Mouse (Mus musculus): Measurements from ENCODE around the gene Dync1i1. TPM values are rescaled to one million over a fixed set of nuclear protein-coding genes. Genes with fewer than 3 reads are reported as not detected.

Gene Dync1i1
- polyA plus RNA-seq, 1 experiment from 2014 or later, result 0.85 TPM

GRCm38 (mm10) chr6:5967545-5967944 is 242.1 kb downstream of the Dync1i1 start:
- DNase-seq (ENCODE audit: low spot score) (no peak), ATAC-seq (ENCODE audit: low FRiP score, low TSS enrichment) (no peak)
- Histone ChIP-seq H3K27ac (replicated peaks) (no peak overlapping the region), H3K4me3 (ENCODE audit: low read depth, low read length) (no peak overlapping the region), H3K9me3 (ENCODE audit: control insufficient read depth, low read length) (no peaks in the 10 kb centered on the region), H3K4me1 (replicated peaks; ENCODE audit: control insufficient read depth, insufficient read depth) (no peaks in the 10 kb centered on the region), H3K36me3 (ENCODE audit: control insufficient read depth, insufficient read depth, low read length) (no peaks in the 10 kb centered on the region), H3K4me2 (replicated peaks; ENCODE audit: low read depth) (no peak overlapping the region), H3K27me3 (ENCODE audit: control insufficient read depth, insufficient read depth, low read length) (no peaks in the 10 kb centered on the region), H3K9ac (ENCODE audit: low read length) (no peak overlapping the region)
- TF ChIP-seq EP300 (optimal IDR thresholded peaks at IDR 0.05) (no peak), CTCF (IDR thresholded peaks at IDR 0.05; ENCODE audit: low read depth) (no peak)
- 69% methylated on average over 4 of the region's 4 CpGs for WGBS

DNA sequence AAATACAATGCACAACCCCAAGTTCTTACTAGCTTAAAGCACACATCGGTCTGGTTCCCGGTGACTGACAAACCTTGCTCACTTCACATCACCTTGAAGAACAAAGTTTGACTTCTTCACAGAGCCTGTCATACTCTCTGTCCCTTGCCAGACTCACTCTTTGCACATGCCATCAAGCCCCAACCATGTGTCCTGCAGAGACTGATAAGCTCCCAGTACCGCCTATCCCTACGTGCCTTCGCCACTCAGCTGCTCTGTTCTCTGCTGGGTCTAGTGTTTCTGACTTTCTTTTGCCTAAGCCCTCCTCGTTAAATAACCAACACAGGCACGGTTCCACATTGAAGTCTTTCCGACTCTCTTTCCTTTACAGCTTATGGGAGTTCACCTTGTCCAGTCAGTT is 244.2 kb downstream of the Dync1i1 start:
- WGBS, result 89% methylated on average over 8 of the region's 8 CpGs
- no peak overlapping the region for H3K4me2 ChIP-seq (replicated peaks; ENCODE audit: low read depth)
- H3K4me3 ChIP-seq (ENCODE audit: low read depth, low read length), result no peak overlapping the region
- H3K27ac ChIP-seq (replicated peaks), result no peak overlapping the region
- no peaks in the 10 kb centered on the region for H3K36me3 ChIP-seq (ENCODE audit: control insufficient read depth, insufficient read depth, low read length)
- DNase-seq (ENCODE audit: low spot score), result no peak
- H3K27me3 ChIP-seq (ENCODE audit: control insufficient read depth, insufficient read depth, low read length), result no peaks in the 10 kb centered on the region
- H3K9me3 ChIP-seq (ENCODE audit: control insufficient read depth, low read length), result no peaks in the 10 kb centered on the region
- H3K4me1 ChIP-seq (replicated peaks; ENCODE audit: control insufficient read depth, insufficient read depth), result no peaks in the 10 kb centered on the region
- no peak for ATAC-seq (ENCODE audit: low FRiP score, low TSS enrichment)
- H3K9ac ChIP-seq (ENCODE audit: low read length), result no peak overlapping the region
- TF ChIP-seq CTCF (IDR thresholded peaks at IDR 0.05; ENCODE audit: low read depth), result no peak

GRCm38 (mm10) chr6:5976241-5976640 is 250.8 kb downstream of the Dync1i1 start:
- H3K9me3 ChIP-seq (ENCODE audit: control insufficient read depth, low read length), result no peaks in the 10 kb centered on the region
- no peak overlapping the region for H3K4me3 ChIP-seq (ENCODE audit: low read depth, low read length)
- no peak for TF ChIP-seq CTCF (IDR thresholded peaks at IDR 0.05; ENCODE audit: low read depth)
- TF ChIP-seq EP300 (optimal IDR thresholded peaks at IDR 0.05), result no peak
- no peak for DNase-seq (ENCODE audit: low spot score)
- H3K27me3 ChIP-seq (ENCODE audit: control insufficient read depth, insufficient read depth, low read length), result no peaks in the 10 kb centered on the region
- ATAC-seq (ENCODE audit: low FRiP score, low TSS enrichment), result peak; percentile 64; the same call in 1 of the 2 replicates
- H3K4me1 ChIP-seq (replicated peaks; ENCODE audit: control insufficient read depth, insufficient read depth), result no peaks in the 10 kb centered on the region
- no peak overlapping the region for H3K27ac ChIP-seq (replicated peaks)
- H3K4me2 ChIP-seq (replicated peaks; ENCODE audit: low read depth), result no peak overlapping the region
- H3K36me3 ChIP-seq (ENCODE audit: control insufficient read depth, insufficient read depth, low read length), result no peaks in the 10 kb centered on the region
- H3K9ac ChIP-seq (ENCODE audit: low read length), result no peak overlapping the region
- 21% methylated on average over 4 of the region's 4 CpGs for WGBS

DNA sequence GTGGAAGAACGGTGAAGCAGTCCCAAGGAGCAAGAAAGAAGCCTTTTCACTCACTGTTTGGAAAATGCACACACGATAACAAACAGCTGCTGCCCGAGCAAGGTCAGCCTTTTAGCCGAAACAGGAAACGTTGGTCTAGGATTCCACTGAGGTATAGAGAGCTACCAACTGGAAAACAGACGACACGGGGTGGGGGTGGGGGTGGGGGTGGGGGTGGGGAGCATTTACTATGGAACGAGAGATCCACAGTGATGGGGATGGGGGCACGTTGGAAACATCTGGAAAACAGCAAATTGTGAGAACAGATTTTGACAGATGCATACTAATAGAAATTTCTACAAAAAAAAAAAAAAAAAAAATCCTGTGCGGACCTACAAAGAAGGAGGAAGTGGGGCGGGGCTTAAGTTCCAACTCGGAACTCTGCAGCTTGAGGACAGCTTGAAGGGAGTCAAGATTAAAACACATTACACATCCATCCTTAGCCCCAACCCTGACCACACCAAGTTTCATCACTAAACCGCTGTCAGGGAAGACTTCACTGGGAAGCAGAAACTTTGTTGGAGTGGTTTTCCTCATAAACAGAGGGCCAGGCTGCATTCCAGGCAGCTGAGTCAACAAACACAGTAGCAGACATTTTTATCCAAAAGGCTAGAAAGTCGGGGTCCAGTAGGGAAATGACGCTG is 251.9 kb downstream of the Dync1i1 start:
- ATAC-seq (ENCODE audit: low FRiP score, low TSS enrichment) (no peak), DNase-seq (ENCODE audit: low spot score) (no peak)
- Histone ChIP-seq H3K9ac (ENCODE audit: low read length) (no peak overlapping the region), H3K36me3 (ENCODE audit: control insufficient read depth, insufficient read depth, low read length) (no peaks in the 10 kb centered on the region), H3K27ac (replicated peaks) (no peak overlapping the region), H3K4me3 (ENCODE audit: low read depth, low read length) (no peak overlapping the region), H3K4me2 (replicated peaks; ENCODE audit: low read depth) (no peak overlapping the region), H3K27me3 (ENCODE audit: control insufficient read depth, insufficient read depth, low read length) (no peaks in the 10 kb centered on the region), H3K9me3 (ENCODE audit: control insufficient read depth, low read length) (no peaks in the 10 kb centered on the region), H3K4me1 (replicated peaks; ENCODE audit: control insufficient read depth, insufficient read depth) (no peaks in the 10 kb centered on the region)
- WGBS, result 33% methylated on average over 15 of the region's 15 CpGs
- no peak for TF ChIP-seq CTCF (IDR thresholded peaks at IDR 0.05; ENCODE audit: low read depth)
- no peak for TF ChIP-seq EP300 (optimal IDR thresholded peaks at IDR 0.05)

DNA sequence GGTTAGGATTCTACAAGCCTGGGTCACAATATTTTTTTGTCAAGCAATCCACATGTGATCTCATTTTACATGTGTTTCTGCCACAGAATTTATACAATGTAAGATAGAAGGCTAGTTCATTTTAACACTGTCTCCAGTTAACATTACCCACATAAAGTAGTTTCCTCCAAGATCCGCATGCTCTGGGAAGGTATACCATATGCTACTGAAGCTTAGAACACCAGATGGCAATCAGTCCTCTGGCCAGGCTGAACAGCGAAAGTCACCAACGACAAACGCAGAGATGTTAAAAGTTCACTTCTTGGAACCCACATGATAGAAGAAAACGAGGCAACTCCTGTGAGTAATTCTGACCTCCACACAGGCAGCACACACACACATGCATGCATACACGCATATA is 265.8 kb downstream of the Dync1i1 start:
- Histone ChIP-seq H3K9ac (ENCODE audit: low read length) (no peak overlapping the region), H3K4me2 (replicated peaks; ENCODE audit: low read depth) (no peak overlapping the region), H3K27ac (replicated peaks) (no peak overlapping the region), H3K36me3 (ENCODE audit: control insufficient read depth, insufficient read depth, low read length) (no peaks in the 10 kb centered on the region), H3K9me3 (ENCODE audit: control insufficient read depth, low read length) (no peaks in the 10 kb centered on the region), H3K4me1 (replicated peaks; ENCODE audit: control insufficient read depth, insufficient read depth) (no peaks in the 10 kb centered on the region), H3K4me3 (ENCODE audit: low read depth, low read length) (no peak overlapping the region), H3K27me3 (ENCODE audit: control insufficient read depth, insufficient read depth, low read length) (no peaks in the 10 kb centered on the region)
- DNase-seq (ENCODE audit: low spot score), result no peak
- no peak for ATAC-seq (ENCODE audit: low FRiP score, low TSS enrichment)
- TF ChIP-seq EP300 (optimal IDR thresholded peaks at IDR 0.05), result no peak
- TF ChIP-seq CTCF (IDR thresholded peaks at IDR 0.05; ENCODE audit: low read depth), result no peak
- 66% methylated on average over 6 of the region's 6 CpGs for WGBS

DNA sequence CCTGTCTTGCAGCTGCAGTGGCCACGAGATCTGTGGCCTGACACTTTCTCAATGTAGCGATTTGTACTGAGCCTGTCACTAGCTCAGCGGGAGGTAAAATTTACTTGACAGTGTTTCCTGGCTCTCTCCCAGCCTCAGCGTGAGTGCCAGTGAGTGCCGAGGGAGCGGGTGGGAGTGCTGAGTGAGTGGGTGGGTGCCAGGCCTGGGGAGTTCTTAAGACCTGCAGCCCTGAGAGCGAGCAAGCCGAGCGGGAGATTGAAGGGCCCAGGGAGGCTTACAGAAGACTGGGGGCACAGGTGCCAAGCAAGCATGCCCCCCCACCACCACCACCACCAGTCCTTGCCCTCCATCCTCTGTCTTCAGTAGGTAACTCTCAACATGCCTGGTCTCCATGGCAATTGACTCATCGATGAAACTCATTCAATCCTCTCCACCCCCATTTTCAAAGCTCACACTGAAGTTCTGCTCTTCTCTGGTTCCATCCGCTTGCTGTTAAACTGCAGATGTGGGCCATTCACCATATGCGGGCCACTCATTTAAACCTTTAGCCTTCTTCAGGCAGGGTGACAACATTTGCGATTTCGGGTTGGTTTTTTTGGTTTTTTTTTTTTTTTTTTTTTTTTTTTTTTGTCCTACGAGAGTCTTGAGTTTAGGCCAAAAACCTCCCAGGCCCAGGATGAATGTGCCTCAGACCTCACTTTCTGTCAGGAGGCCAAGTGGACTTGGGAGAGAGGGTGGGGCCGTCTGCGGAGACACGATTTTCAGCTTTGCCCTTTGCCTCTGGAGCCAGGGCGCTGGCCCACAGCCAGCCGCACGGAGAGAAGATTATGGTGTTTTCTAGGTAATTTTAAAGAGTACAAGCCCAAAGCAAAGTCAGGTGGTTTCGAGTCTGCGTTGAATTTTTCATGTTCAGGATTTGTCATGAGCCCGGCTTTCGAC is 266.6 kb downstream of the Dync1i1 start:
- Histone ChIP-seq H3K27ac (replicated peaks) (no peak overlapping the region), H3K4me3 (ENCODE audit: low read depth, low read length) (no peak overlapping the region), H3K4me1 (replicated peaks; ENCODE audit: control insufficient read depth, insufficient read depth) (no peaks in the 10 kb centered on the region), H3K27me3 (ENCODE audit: control insufficient read depth, insufficient read depth, low read length) (no peaks in the 10 kb centered on the region), H3K36me3 (ENCODE audit: control insufficient read depth, insufficient read depth, low read length) (no peaks in the 10 kb centered on the region), H3K4me2 (replicated peaks; ENCODE audit: low read depth) (peak overlapping the region; percentile 42), H3K9me3 (ENCODE audit: control insufficient read depth, low read length) (no peaks in the 10 kb centered on the region), H3K9ac (ENCODE audit: low read length) (no peak overlapping the region)
- peak; percentile 66 for DNase-seq (ENCODE audit: low spot score)
- peak; percentile 56; the same call in 1 of the 2 replicates for ATAC-seq (ENCODE audit: low FRiP score, low TSS enrichment)
- no peak for TF ChIP-seq EP300 (optimal IDR thresholded peaks at IDR 0.05)
- TF ChIP-seq CTCF (IDR thresholded peaks at IDR 0.05; ENCODE audit: low read depth), result no peak
- WGBS, result 29% methylated on average over 25 of the region's 25 CpGs
